Mouse (Mus musculus) gastrocnemius, adult 18-20 months (tissue): ENCODE results near the gene Efna5. TPM values are rescaled to one million over a fixed set of nuclear protein-coding genes. Genes with fewer than 3 reads are reported as not detected.

Source experiments
- DNase-seq: peaks from one replicate; pipeline ENCODE4 v3.0.0; 2021; ENCODE audit warnings: low spot score
- total RNA-seq, 2 experiments: library from RNA; stranded (reverse); gene quantifications; 2 replicates each; pipeline ENCODE4 v1.2.3; 2021

The Efna5 gene
- total RNA-seq, 2 experiments from 2014 or later = 0.62 to 0.73 TPM

- DNase-seq = no peak
Measured at GRCm38 (mm10) chr17:62748803-62749619, 132.1 kb downstream of the Efna5 start.

GRCm38 (mm10) chr17:62747381-62747780 is 133.7 kb downstream of the Efna5 start:
- DNase-seq = no peak

- no peak for DNase-seq
Measured at GRCm38 (mm10) chr17:62746827-62747226, 134.3 kb downstream of the Efna5 start.

GRCm38 (mm10) chr17:62745286-62745685 is 135.8 kb downstream of the Efna5 start:
- no peak for DNase-seq

GRCm38 (mm10) chr17:62744239-62744638 is 136.9 kb downstream of the Efna5 start:
- no peak for DNase-seq

- no peak for DNase-seq
Measured at GRCm38 (mm10) chr17:62741702-62742101, 139.4 kb downstream of the Efna5 start.

GRCm38 (mm10) chr17:62741020-62741419 is 140.1 kb downstream of the Efna5 start:
- DNase-seq = no peak

GRCm38 (mm10) chr17:62739993-62740392 is 141.1 kb downstream of the Efna5 start:
- DNase-seq = no peak

- DNase-seq = no peak
Measured at GRCm38 (mm10) chr17:62737404-62737803, 143.7 kb downstream of the Efna5 start.

GRCm38 (mm10) chr17:62735943-62736342 is 145.2 kb downstream of the Efna5 start:
- no peak for DNase-seq

GRCm38 (mm10) chr17:62734901-62735300 is 146.2 kb downstream of the Efna5 start:
- DNase-seq = no peak

GRCm38 (mm10) chr17:62734067-62734466 is 147.1 kb downstream of the Efna5 start:
- DNase-seq = no peak

GRCm38 (mm10) chr17:62729754-62730470 is 151.2 kb downstream of the Efna5 start:
- no peak for DNase-seq

- no peak for DNase-seq
Measured at GRCm38 (mm10) chr17:62728142-62728917, 152.8 kb downstream of the Efna5 start.

GRCm38 (mm10) chr17:62726102-62726501 is 155.0 kb downstream of the Efna5 start:
- DNase-seq = no peak

- no peak for DNase-seq
Measured at GRCm38 (mm10) chr17:62722962-62723361, 158.2 kb downstream of the Efna5 start.

- DNase-seq = no peak
Measured at GRCm38 (mm10) chr17:62721595-62721994, 159.5 kb downstream of the Efna5 start.

GRCm38 (mm10) chr17:62720740-62721450 is 160.2 kb downstream of the Efna5 start:
- DNase-seq = no peak

- no peak for DNase-seq
Measured at GRCm38 (mm10) chr17:62717426-62718131, 163.5 kb downstream of the Efna5 start.

GRCm38 (mm10) chr17:62713455-62713854 is 167.7 kb downstream of the Efna5 start:
- DNase-seq = no peak

- DNase-seq = no peak
Measured at GRCm38 (mm10) chr17:62706418-62706817, 174.7 kb downstream of the Efna5 start.
